Mouse (Mus musculus) natural killer cell, adult 2 months (primary cell): ENCODE measurements around the gene Atoh8.

Source experiments
- DNase-seq, 2 experiments: peaks; one replicate each; pipeline ENCODE4 v3.0.0; 2022; ENCODE audit warnings: low spot score in 2 of 2

Atoh8 gene

DNA sequence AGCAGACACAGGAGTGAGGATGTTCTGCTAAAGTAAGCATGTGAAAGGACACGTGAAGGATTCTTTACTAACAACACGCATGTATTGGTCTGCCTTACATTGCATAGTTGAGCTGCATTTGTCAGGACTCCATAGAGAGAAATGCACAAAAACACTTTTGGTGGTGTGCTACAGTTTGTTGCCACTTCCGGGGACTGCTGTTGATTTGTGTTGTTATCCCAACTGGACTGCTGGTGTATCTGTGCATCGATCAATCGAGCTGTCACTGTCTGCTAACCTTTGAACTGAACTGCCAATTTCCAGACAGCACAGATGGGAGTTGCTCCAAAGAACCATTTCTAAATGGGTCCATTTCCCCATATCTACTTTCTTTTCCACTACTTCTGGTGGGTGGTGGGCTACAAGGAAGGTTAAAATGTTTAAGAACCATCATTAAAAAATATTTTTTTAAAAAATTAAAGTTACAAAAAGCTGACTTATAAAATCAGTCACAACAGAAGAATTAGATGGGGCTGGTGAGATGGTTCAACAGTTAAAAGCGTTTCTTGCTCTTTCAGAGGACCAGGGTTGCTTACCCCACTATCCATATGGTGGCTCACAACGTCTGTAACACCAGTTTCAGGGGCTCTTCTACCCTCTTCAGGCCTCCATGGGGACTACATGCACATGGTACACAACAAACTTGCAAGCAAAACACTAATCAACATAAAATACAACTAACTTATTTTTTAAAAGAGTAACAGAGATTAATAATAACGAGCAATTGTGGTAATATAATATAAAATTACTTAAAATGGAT, 76.2 kb downstream of the Atoh8 start:
- no peak for DNase-seq
